Mouse (Mus musculus) gastrocnemius, adult 18-20 months (tissue): ENCODE results near the gene Kctd21. TPM values are rescaled to one million over a fixed set of nuclear protein-coding genes. Genes with fewer than 3 reads are reported as not detected.

Experiments
- DNase-seq: peaks from one replicate; pipeline ENCODE4 v3.0.0; 2021; ENCODE audit warnings: low spot score
- total RNA-seq, 2 experiments: library from RNA; stranded (reverse); gene quantifications; 2 replicates each; pipeline ENCODE4 v1.2.3; 2021

Gene Kctd21
- total RNA-seq, 2 experiments from 2014 or later = 4.1 to 4.4 TPM

GRCm38 (mm10) chr7:97386106-97386805, 54.1 kb downstream of the Kctd21 start:
- peak; percentile 29 for DNase-seq

- peak; percentile 38 for DNase-seq
Observed at GRCm38 (mm10) chr7:97386806-97387370, 54.8 kb downstream of the Kctd21 start.

- no peak for DNase-seq
Observed at GRCm38 (mm10) chr7:97387561-97388147, 55.5 kb downstream of the Kctd21 start.

GRCm38 (mm10) chr7:97388541-97388940, 56.4 kb downstream of the Kctd21 start:
- DNase-seq = no peak

GRCm38 (mm10) chr7:97391293-97392078, 59.4 kb downstream of the Kctd21 start:
- DNase-seq = no peak

GRCm38 (mm10) chr7:97392079-97392445, 59.9 kb downstream of the Kctd21 start:
- DNase-seq = no peak

GRCm38 (mm10) chr7:97394375-97394774, 62.2 kb downstream of the Kctd21 start:
- DNase-seq = no peak

GRCm38 (mm10) chr7:97398943-97399342, 66.8 kb downstream of the Kctd21 start:
- no peak for DNase-seq

Other genes starting within 250 kb of the Kctd21 start
- gene Usp35, start 307 bp upstream of the Kctd21 start, total RNA-seq = under 1 TPM; 0.31 to 0.43 TPM
- gene Alg8, start 39.3 kb downstream of the Kctd21 start, total RNA-seq = 1 to 10 TPM; 3.2 to 3.5 TPM
- gene Ndufc2, start 67.7 kb downstream of the Kctd21 start, total RNA-seq = 100 to 1,000 TPM; 266 to 292 TPM
- 10 to 100 TPM; 15.3 to 19.5 TPM for gene Thrsp, start 85.4 kb downstream of the Kctd21 start, total RNA-seq
- under 1 TPM in 1 of 2 experiments, not detected in 1; 0.14 TPM for gene Kctd14, start 119.0 kb downstream of the Kctd21 start, total RNA-seq
- 10 to 100 TPM; 23.7 to 26.4 TPM for gene Ints4, start 148.6 kb downstream of the Kctd21 start, total RNA-seq
- 100 to 1,000 TPM; 125 to 130 TPM for gene Aamdc, start 247.2 kb downstream of the Kctd21 start, total RNA-seq
- gene Rsf1, start 247.6 kb downstream of the Kctd21 start, total RNA-seq = 10 to 100 TPM; 13.1 to 16.2 TPM